Mouse (Mus musculus): ENCODE data around the gene Rapgef4.

Rapgef4 gene

DNA sequence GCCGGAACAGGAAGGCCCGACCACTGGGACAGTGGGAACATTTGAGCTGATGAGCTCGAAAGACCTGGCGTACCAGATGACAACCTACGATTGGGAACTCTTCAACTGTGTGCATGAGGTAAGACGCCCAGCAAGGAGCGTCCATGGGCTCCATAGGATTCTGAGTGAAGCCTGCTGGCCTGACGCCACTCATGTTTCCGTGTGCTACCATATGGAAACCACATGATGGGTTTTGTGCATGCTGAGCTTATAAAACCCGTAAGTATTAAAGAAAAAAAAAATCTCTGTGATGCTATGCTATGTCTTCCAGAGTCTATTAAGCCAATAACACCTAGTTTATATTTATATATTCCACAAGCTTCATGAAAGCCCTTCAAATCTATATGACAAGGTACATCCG is 253.0 kb downstream of the Rapgef4 start:
- DNase-seq (ENCODE audit: low spot score in 2 of 2): no peak

DNA sequence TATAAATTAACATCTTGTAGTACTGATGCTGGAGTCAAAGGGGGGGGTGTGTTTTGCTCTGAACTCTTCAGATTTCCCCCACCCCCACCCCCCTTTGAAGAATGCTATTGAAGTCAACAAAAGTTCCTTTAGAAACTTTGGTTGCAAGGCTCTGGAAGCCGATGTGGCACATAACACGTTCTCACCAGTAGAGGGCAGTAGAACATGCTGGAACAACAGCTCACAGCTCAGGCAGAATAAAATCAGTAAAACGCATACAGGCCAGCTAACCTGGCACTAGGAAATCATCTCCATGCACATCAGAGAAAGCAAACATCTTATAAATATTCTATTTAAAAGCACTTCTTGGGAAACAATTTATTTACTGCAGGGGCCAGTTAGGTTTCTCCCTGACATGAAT is 253.9 kb downstream of the Rapgef4 start:
- DNase-seq (ENCODE audit: low spot score in 2 of 2): peak; percentile 42 to 77

DNA sequence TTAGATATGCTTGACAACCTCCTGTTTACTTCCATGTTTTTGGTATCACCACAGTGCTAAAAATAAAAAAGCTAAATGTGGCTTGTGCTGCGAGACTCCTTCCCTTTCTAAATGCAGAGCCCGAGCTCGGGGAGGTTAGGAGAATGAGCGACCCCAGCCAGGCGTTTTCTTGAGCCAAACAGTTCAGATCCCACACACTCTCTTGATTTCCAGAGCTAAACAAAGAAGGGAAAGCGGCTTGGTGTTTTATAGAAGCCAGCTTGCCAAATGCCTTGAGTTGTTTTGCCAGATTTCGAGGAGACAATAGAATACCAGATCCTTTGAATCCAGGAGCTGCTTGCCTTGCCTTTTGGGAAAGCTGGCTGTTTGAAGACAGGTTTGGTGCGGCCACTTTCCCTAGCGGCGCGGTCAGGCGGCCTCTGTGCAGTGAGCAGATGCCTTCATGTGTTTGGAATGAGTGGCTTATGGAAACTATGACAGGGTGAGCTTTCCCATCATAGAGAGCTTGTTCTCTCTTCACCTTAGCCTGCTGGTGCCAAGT is 254.4 kb downstream of the Rapgef4 start:
- DNase-seq (ENCODE audit: low spot score in 2 of 2): no peak

DNA sequence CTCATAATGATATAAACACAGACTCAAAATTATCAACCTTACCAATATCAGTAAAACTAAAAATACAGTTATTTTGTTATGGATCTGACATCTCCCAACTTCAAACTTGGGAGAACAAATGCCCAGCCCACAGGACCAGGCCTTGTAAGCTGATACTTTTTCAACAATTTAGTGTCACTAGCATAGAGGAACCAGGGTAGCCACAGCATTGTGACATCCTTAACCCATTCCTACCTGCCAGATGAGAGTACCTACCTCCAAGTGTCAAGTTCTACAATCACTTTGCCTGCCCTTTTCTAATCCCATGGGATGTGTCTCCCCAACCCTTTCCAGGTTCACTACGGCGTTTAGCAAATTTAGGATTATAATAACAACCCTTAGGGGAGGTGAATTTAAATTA is 257.4 kb downstream of the Rapgef4 start:
- no peak for DNase-seq (ENCODE audit: low spot score in 2 of 2)

DNA sequence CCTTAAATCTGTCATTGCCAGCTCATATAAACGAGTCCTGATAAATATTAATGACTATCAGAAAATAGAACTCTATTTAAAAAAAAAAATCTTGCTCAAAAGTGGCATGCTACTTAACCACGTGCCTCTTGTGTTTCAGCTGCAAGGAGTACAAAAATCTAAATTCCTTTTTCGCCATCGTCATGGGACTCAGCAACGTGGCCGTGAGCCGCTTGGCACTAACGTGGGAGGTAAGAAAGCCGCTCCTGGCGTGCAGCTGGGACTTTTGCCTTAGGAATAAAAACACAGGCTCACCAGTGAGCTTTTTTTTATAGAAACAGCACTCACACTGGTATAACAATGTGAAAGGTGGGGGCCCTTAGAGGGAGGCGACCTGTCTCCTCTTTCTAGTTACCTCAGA is 257.9 kb downstream of the Rapgef4 start:
- DNase-seq (ENCODE audit: low spot score in 2 of 2): no peak

DNA sequence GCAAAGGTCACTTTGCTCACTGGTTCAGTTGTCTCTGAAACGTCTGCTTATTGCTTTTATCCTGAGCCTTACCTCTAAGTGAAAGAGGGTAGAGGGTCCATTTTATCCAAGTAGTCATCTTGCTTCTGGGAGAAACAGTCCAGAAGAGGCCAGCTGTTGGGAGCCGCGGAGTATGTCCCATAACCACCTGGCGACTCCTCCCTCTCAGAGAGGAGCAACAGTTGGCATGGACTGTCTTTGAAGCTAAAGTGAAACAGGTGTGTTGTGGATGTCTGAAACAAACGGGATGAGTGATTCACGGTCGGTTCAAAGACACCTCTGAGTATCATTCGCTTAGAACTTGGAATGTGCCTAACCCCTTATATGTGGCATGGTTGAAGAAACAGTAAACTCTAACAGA is 258.4 kb downstream of the Rapgef4 start:
- DNase-seq (ENCODE audit: low spot score in 2 of 2): no peak

DNA sequence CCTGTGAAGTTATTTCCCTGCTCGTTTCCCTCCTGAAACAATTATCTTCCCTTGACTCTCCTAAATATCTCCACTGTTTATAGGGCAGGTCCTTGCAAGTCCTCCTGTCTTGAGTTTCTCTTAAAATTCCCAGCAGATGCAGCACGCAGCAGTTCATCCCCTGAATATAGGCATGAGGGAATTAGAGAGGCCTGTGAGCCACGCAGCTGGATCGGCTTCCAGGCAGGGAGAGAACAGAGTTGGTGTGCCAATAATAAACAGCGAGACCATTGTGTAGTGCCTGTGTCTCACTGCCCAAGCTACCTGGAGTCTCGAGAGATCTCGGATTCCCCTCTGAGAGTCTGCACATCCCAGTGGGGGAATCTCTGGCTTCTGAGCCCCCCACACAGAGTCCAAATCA is 259.0 kb downstream of the Rapgef4 start:
- no peak for DNase-seq (ENCODE audit: low spot score in 2 of 2)

DNA sequence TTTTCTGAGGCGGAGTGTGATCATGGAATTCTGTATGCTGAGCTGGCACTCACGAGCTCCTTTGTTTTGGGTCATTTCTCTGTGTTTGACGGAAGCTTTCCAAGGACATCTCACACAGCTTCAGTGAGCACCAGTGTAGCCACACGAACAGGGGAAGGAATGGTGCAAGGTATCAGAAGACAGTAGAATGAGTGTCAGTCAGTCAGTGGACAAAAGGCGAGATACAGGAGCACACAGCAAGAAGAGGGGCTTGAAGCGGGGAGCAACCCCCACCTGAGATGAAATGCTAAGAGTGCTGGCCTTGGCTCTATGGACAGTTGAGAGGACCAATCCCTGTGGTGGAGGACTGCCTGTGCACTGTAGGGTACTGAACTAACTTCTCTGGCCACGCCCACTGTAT is 259.7 kb downstream of the Rapgef4 start:
- DNase-seq (ENCODE audit: low spot score in 2 of 2): no peak

DNA sequence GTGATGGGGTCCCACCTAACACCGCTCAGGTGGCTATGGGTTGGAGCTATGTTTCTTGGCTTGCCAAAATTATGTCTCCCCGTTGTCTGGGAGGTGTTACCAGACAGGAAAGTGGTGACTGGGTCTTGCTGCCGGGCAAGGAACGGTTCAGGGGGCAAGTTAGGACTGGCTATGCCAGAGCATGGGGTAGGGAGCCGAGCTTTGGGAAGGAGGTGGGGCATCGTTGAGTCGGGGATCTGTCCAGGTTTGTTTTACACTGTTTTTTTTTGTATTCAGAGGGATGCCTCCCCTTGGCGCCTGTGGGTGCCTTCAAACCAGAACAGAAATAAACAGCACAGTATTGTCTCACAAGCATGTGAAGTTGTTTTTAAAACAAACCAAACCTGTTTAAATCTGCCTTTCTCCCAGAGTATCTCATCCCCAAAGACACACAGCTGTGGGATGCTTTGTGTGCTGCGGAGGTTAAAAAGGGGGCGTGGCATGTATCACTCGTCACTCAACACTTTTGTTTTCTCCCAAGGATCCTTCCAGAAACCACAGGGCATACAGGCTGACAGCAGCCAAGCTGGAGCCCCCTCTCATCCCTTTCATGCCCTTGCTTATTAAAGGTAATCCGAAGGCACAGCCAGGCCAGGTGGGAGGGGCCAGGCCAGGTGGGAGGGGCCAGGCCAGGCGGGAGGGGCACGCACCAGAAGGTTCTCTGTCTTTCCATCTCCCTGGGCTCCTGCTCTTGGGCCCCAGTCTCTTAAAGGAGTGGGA is 260.9 kb downstream of the Rapgef4 start:
- DNase-seq (ENCODE audit: low spot score in 2 of 2): no peak

DNA sequence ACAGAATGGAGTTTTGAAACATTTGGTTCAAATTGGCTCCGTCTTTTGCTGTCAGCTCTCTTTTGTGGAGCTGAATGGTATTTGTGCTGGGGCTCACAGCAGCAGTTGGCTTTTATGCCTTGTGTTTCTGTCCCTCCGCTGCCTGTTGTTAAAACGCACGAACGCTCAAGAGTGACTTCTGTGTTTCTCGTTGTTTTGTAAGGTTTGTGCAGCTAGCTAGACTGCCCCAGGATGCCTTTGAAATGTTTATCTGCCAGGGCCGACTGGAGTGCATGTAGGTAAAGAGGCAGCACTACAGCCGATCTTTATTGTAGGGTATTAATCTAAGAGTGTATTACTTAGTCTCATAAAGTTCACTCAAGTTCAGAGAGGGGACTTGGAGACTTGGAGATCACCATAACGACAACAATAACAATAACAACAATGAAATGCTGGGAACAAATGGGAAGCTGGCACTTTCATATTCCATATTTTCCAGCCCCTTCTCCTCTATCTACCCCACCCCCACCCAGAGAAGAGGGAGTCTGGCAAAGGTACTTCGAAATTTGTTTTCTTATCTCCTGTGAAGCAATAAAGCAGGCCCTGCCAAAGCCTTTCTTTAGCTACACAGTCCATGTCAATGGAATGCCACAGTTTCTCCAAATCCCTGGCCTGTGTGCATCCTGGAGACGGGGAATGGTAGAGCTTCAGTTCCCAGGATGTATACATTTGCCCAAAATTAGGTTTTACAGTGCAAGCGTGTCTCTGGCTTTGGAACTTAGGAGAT is 262.1 kb downstream of the Rapgef4 start:
- DNase-seq (ENCODE audit: low spot score in 2 of 2): no peak

DNA sequence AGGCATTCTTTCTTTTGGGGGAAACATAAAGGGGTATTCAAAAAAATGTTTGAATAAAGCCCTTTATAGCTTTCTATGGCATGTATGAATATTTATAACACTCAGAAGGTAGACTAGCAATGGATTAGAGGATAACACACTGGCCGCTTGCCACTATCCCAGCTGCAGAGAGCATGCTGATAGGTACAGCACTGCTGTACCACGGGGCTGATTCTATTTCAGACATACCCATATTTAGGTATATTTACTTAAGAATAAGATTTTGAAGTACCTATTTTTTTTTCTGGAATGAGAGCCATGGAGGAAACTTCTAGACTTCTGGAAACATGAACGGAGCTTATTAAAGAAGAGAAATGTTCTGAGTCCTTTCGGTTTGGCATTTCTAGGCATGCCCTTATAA is 264.6 kb downstream of the Rapgef4 start:
- DNase-seq (ENCODE audit: low spot score in 2 of 2): no peak

DNA sequence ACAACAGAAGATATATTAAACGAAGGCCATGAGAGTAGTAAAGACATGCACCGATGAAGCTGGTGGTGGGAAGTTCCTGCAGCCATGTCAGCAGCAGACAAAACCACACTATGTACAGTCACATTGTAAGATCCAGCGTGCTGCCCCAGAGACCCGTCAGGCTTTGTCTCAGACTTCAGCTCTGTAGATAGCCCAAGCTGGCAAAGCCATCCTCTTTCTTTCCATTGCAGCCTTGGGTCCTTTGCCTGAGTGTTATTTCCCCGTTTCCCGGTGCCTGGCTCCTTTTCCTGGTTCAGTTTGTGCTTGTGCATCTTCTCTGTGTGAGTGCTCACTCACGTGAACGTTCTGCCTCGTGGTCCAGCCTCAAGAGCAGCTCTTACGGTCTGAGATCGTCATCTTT is 265.3 kb downstream of the Rapgef4 start:
- no peak for DNase-seq (ENCODE audit: low spot score in 2 of 2)

DNA sequence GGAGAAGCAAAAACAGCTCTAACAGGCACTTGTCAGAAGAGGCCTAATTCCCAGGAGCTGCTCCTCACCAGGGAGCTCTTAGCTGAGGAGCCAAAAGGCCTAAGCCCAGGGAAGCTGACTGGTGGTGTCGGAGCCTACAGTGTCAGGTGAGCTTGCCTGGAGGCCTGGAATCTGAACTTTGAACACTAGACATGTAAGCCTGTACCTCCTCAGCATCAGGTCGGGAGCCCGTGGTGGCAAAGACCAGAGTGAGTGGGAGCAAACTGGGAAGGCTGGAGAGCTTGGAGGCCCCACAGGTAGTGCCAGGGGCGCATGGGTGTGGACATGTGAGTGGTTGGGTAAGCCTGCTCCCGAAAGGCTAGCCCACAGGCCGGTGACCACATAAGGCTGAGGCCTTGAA is 266.8 kb downstream of the Rapgef4 start:
- DNase-seq (ENCODE audit: low spot score in 2 of 2): no peak

DNA sequence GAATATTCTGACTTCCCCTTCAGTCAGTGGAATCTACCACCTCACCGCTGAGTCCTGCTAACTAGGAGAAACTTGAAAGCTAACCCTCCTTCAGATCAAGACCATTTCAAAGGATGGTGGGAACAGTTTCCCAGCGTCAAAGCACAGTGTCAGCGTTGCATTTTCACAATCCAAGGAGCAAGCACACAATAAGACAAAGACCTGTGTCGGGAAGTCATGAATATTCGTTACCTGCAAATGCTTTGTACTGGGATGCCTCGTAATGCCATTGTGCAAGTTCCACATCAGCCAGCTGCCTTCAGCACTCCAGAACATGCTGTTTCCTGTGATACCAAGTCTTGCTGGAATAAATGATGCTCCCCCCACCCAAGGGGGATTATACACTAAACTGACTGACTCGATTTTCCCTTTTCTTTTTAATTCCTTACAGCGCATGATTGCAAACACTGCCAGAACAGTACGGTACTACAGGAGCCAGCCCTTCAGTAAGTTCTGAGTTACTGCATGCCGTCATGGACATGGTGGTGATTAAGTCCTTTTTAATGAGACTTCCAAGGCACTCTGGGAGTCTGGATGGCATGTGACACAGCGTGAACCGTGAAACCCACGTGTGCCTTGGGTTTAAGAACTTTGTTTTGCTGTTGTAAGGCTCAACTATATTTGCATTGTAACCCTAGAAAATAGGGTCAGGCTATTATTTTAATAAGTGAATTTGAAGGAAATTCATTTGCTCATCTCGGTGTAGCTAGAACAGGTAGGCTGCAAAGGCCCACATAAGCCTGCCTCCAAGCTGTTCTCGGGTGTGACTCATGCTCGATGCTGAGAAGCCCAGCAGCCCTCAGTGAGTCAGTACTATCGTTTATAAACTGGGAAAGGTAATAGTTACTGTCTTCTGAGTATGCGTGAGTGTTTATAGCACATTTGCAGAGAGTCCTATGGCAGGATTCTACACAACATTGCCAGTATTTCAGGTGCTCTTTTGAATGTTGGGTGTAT is 271.8 kb downstream of the Rapgef4 start:
- no peak for DNase-seq (ENCODE audit: low spot score in 2 of 2)

DNA sequence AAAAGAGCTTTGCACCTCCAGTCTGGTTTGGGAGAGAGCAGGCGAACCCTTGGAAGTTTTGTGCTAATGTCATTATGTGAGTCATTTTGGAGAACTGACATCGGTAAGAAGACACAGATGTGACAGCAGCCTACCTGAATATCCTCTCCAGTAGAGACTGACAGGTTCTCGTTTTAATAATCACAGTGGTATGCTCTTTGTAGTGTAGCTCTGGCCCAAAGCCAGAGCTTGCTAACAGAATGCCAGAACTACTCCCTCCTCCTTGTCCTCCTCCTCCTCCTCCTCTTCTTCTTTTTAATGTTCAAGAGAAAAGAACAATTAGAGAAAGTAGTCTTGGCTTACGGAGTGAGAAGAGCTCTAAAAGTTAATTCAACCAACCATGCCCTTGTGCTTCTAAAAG is 272.8 kb downstream of the Rapgef4 start:
- no peak for DNase-seq (ENCODE audit: low spot score in 2 of 2)

DNA sequence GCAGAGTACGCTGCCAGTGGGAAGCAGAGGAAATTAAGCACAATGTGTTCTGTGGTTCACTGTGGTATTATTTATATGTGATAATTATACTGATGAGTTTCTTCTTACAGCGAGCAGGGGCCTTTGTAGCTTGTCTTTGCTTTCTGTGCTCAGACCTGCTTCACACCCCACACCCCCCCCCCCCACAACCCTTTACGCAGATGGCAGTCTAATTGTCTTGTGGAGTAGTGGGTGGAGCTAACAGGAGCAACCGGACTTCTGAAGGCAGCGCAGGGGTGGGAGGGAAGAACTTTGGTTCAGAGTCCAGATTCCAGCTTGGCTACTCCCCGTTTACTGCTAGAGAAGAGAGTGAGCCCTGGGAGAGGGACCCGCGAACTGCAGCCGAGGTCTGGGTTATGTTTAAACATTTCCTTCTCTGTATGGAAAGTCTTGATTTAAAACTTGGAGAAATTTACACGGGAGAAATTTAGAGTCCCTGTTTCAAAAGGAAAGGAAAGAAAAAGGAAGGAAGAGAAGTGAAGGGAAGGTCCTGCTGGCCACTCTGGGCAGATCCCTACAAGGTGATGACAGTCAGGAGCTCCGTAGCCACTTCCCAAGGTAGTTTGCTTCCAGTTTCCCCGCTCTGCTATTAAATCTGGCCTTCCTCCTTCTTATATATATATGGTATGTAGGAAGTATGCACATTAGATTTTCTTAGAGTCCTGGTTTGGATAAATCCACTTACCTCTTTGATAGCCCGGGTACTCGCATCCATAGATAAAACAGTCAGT is 274.0 kb downstream of the Rapgef4 start:
- DNase-seq (ENCODE audit: low spot score in 2 of 2): no peak

DNA sequence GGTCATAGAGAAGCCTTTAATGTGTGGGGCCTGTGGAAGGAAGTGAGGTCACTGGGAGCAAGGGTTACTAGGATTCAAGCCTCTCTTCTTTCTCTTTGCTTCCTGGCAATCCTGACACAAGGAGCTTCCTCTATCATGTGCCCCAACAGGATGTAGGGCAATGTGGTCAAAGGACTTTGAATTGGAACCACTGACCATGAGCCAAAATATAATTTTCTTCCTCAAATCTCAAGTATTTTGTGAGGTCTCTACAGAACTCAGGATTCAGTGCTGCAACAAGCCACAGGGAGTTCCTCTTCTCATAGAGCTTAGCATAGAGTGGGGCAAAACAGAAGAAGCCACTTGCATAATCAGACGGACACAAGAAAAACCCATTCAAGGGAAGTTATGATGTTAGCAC is 279.7 kb downstream of the Rapgef4 start:
- no peak for DNase-seq (ENCODE audit: low spot score in 2 of 2)

DNA sequence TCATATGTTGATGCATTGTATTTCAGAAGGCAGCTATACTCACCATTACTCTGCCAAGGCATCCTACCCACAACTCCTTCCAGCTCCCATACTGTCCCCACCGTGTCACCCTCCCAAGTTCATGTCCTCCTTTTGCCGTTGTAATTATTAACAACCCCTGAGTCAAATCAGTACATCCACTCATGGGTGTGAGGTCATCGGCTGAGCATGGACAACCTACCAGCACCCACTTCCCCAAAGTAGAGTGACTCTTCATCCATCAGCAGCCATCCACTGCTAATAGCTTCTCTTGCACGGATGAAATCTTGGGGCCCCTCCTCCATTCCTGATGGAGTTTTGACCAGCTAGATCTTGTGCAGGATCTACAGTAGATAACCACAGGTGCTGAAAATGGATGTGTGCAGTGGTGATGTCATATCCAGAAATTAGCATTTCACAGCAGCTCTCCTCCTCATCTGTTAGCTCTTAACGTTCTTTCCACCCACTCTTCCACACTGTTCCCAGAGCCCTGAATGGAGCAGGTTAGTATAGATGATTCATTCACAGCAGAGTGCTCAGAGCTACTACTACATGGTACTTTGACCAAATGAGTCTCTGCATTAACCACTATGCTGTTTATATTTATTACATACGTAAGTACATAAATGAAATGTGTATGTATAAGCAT is 281.9 kb downstream of the Rapgef4 start:
- no peak for DNase-seq (ENCODE audit: low spot score in 2 of 2)

DNA sequence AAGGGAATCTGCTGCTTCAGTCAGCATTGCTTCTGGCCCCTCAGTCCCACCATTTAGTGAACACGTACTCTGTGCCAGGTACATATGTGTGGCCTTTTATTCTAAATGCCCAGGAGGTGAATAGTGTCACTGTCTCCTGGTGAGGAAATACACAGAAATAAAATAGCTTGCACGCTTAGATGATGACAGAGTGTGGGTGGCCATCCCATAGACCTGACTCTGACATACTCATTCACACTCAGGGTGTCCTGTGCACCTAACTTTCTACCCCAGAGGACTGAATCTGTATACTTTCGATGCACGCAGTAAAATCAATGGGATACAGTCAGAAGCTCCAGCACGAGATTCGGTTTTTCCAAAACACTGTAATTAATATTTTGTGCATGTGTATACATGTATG is 286.4 kb downstream of the Rapgef4 start:
- no peak for DNase-seq (ENCODE audit: low spot score in 2 of 2)

DNA sequence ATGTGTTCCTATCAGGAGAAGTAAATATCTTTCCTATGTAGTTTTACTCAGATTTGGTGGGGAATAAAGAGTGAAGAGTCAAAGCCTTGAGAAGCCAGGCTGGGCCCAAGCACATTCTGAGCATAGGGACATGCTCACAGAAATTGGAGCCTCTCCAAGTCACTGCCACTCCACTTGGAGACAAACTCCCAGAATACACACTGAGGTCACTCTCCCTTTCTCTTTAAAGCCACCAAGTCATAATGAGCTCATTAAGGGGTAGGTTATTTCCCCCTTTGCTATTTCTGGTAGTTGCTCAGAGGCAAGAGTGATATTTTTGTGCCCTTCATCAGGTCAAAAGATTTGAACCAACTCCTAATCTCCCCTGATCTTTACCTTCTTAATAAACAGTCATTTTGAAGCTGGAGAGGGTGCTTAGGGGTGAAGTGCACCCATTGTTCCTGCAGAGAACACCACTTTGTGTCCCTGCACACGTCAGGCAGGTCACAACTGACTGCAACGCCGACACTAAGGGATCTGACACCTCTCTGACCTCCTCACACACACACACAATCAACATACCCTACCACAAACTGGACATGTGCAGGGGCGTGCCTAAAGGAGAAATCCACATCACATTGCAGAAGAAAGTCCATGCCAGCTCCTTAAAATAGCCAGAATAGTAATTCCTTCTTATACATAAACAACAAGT is 288.8 kb downstream of the Rapgef4 start:
- no peak for DNase-seq (ENCODE audit: low spot score in 2 of 2)
